Mouse (Mus musculus): ENCODE results near the gene Gm10024.
"Not testable (repeated sequence)": the region's sequence is repeated elsewhere in the genome, so short reads cannot be mapped to it uniquely, and the experiment has no call there.

Gm10024 gene

DNA sequence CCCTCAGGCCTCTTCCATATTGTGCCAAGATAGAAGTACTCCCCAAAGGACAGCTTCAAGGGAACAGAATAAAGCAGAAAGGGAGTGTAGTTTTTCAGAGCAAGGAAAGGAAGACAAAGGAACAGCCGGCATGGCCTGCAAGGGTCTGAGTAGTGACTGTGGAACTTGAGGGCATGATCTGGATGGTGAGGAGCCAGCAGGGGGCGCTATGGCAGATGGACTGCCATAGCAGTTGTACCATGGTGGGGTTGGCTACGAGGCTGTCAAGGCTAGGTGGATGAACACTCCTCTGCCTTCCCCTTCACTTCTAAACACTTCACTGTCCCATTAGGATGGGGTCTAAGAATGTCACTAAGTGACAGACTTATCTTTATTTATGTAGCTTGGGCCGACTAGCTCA is 18.0 kb downstream of the Gm10024 start:
- no peak for DNase-seq (ENCODE audit: low spot score in 2 of 2)

DNA sequence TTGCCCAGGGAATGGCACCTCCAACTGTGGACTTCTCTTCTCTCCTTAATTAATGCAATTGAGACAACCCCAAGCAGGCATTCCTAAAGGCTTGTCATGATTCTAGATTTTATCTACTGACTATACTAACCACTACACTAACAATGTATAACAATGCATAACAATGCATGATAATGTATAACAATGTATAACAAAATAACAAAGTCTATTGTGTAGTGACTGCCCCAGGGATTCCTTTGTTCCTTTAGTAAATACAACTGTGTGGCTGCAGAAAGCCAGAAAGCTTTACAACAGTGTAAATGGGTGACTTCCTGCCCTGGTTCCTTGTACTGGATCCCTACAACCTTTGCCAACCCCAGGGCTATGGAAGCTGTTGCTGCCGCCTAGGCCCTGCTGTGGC is 24.7 kb downstream of the Gm10024 start:
- no peak for DNase-seq (ENCODE audit: low spot score in 2 of 2)

DNA sequence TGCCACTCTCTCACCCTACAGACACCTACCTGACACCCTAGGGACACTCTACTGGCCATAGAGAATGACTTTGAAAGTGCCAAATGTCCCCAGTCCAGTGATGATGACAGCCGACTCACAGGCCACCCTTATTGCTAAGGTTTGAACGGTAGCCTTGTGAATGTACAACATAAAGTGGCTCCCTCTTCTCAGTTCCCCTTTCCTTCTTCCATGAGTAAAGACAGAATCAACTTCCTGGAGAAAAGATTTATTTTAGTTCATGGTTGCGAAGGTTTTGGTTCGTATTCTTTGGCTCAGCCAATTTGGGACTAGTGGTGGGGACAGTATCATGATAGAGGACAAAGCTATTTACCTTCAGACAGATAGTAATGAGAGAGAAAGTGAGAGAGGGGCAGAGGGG is 27.7 kb downstream of the Gm10024 start:
- no peak for DNase-seq (ENCODE audit: low spot score in 2 of 2)

DNA sequence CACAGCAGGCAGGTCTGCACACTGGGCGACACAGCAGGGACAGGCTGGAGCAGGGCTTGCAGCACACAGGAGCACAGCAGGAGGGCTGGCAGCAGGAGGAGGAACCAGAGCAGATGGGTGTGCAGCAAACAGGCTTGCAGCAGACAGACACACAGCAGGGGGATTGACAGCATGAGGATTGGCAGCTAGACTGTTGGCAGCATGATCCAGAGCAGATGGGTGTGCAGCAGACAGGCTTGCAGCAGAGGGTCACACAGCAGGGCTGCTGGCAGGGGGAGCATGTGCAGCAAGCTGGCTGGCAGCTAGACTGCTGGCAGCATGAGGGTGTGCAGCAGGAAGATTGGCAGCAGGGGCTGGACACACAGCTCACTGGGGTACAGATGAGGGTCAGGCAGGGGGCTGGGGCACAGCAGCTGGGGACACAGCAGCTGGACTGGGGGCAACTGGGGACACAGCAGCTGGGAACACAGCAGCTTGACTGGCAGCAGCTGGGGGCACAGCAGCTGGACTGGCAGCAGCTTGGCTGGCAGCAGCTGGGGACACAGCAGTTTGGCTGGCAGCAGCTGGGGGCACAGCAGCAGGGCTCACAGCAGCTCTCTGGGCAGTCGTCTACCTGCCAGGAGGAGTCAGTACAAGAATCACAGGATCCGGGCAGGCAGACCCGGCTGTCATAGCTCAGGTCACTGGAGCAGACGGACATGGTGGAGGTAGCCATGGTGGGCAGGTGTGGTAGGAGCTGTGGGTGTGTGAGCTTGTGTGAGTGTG is 30.8 kb downstream of the Gm10024 start, which contains the start of gene Gm18596:
Gene Gm18596 (minus strand): TSS at position 715 of the 765 bp plus-strand sequence.
- not testable (repeated sequence) for DNase-seq (ENCODE audit: low spot score in 2 of 2)

DNA sequence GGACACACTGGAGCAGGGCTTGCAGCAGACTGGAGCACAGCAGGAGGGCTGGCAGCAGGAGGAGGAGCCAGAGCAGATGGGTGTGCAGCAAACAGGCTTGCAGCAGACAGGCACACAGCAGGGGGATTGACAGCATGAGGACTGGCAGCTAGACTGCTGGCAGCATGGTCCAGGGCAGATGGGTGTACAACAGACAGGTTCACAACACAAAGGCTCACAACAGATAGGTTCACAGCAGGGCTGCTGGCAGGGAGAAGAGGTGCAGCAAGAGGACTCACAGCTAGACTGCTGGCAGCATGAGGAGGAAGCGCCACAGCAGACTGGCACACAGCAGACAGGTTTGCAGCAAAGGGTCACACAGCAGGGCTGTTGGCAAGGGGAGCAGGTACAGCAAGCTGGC is 39.4 kb downstream of the Gm10024 start:
- DNase-seq (ENCODE audit: low spot score in 2 of 2), result not testable (repeated sequence)

DNA sequence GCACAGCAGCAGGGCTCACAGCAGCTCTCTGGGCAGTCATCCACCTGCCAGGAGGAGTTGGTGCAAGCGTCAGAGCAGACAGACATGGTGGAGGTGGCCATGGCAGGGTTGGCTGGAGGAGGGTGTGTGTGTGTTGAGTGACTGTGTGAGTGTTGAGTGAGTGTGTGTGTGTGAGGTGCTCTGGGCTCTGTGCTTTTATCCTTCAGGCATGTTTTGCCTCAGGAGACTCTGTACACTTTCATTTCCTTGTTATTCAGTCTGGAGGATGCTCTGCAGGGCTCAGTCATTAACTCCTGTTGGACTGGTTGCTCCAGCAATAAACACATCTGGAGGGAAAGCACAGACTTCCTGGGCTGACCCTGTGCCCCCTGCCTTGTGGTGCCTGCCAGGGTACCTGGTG is 40.0 kb downstream of the Gm10024 start, which contains the start of gene Gm9736:
Gene Gm9736 (minus strand): TSS at position 101 of the 400 bp plus-strand sequence.
- DNase-seq (ENCODE audit: low spot score in 2 of 2), result not testable (repeated sequence)

DNA sequence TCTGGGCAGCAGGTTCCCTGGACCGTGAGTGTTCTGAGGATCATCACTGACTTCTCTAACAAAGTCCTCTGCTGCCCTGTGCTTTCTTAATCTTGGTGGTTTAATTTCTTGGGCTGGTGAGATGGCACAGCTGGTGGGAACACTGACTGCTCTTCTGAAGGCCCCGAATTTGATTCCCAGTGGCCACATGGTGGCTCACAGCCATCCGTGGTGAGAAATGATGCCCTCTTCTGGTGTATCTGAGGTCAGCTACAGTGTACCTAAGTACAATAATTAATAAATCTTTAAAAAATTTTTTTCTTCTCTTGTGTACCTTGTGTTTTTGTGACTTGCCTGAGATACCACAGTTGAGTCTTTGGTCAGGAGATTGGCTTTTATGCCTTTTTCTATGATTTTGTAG is 41.1 kb downstream of the Gm10024 start:
- DNase-seq (ENCODE audit: low spot score in 2 of 2), result not testable (repeated sequence)

DNA sequence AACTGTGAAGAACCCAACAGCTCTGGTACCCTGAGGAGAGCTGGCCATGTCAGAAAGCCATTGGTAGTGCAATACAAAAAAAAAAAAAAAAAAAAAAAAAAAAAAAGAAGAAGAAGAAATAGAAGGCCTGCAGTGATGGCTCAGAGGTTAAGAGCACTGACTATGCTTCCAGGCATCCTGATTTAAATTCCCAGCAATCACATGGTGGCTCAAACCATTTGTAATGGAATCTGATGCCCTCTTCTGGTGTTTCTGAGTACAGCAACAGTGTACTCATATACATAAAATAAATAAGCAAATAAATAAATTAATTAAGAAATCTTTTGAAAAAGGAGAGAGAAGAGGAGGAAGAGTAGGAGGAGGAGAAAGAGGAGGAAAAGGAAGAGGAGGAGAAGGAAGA is 42.2 kb downstream of the Gm10024 start:
- no peak for DNase-seq (ENCODE audit: low spot score in 2 of 2)

DNA sequence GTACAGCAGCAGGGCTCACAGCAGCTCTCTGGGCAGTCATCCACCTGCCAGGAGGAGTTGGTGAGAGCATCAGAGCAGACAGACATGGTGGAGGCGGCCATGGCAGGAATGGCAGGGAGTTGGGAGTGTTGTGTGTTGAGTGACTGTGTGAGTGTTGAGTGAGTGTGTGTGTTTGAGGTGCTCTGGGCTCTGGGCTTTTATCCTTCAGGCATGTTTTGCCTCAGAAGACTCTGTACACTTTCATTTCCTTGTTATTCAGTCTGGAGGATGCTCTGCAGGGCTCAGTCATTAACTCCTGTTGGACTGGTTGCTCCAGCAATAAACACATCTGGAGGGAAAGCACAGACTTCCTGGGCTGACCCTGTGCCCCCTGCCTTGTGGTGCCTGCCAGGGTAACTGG is 48.3 kb downstream of the Gm10024 start, which contains the start of gene Gm3233:
Gene Gm3233 (minus strand): TSS at position 101 of the 400 bp plus-strand sequence.
- not testable (repeated sequence) for DNase-seq (ENCODE audit: low spot score in 2 of 2)
